Comparison of ENCODE assay signal across 9 mouse cellular contexts in genomic region chr5:27680476-27680875, GRCm38 (mm10).
DNase-seq lines count a peak whose midpoint lies in the region; ATAC-seq lines count a peak whose summit lies in the region.
"Had no signal": no experiment of that assay in that cellular context is flagged by ENCODE, and none has a peak within 500 bp of the region (broad histone marks: within the 10 kb centered on the region; RNA-seq: fewer than 3 reads in every experiment).

No protein-coding gene starts in this region.

- DNase-seq in hindbrain, embryonic 11.5 days (ENCODE audit: low spot score): peak; percentile 50
- DNase-seq in A20 (ENCODE audit: low read depth, low spot score): peak; percentile 55
- peak; percentile 62 for DNase-seq in R1 (ENCODE audit: low read depth, low spot score)
- peak; percentile 53 to 65 for DNase-seq in cerebellum, postnatal 14 days
- peak; percentile 38 to 39 for DNase-seq in kidney, postnatal 25 days
- DNase-seq in retina, adult 2 months (ENCODE audit: low read depth, low spot score): peak; percentile 13
- DNase-seq in frontal cortex, postnatal 36 days (ENCODE audit: low spot score in 2 of 2): no peak

- H3K27ac ChIP-seq in hindbrain, embryonic 11.5 days (ENCODE audit: low read depth, low read length): no peak overlapping the region
- no peak overlapping the region for H3K27ac ChIP-seq in hindbrain, embryonic 16.5 days (ENCODE audit: low read depth, low read length)
- H3K27ac ChIP-seq: embryonic facial prominence, embryonic 13.5 days had no signal

- no peak overlapping the region for H3K4me2 ChIP-seq in hindbrain, embryonic 11.5 days (replicated peaks; ENCODE audit: low read depth, low read length)
- no peak overlapping the region for H3K4me2 ChIP-seq in hindbrain, embryonic 16.5 days (ENCODE audit: low read length)
- H3K4me2 ChIP-seq: embryonic facial prominence, embryonic 13.5 days had no signal

- H3K4me3 ChIP-seq in hindbrain, embryonic 11.5 days (ENCODE audit: low read depth, low read length): no peak overlapping the region
- H3K4me3 ChIP-seq in hindbrain, embryonic 16.5 days (ENCODE audit: low read length): no peak overlapping the region
- H3K4me3 ChIP-seq: embryonic facial prominence, embryonic 13.5 days had no signal

- no peak overlapping the region for H3K9ac ChIP-seq in hindbrain, embryonic 11.5 days (ENCODE audit: low read depth, low read length)
- no peak overlapping the region for H3K9ac ChIP-seq in hindbrain, embryonic 16.5 days (ENCODE audit: low read depth, low read length)
- H3K9ac ChIP-seq: embryonic facial prominence, embryonic 13.5 days had no signal

- no peaks in the 10 kb centered on the region for H3K36me3 ChIP-seq in hindbrain, embryonic 11.5 days (ENCODE audit: control insufficient read depth, insufficient read depth, low read length)
- H3K36me3 ChIP-seq in hindbrain, embryonic 16.5 days (ENCODE audit: control insufficient read depth, insufficient read depth, low read length): peaks cover 4% of the 10 kb centered on the region; the same call in 1 of the 2 replicates
- H3K36me3 ChIP-seq: embryonic facial prominence, embryonic 13.5 days had no signal

- H3K9me3 ChIP-seq in hindbrain, embryonic 11.5 days (ENCODE audit: control insufficient read depth, low read length): no peaks in the 10 kb centered on the region
- H3K9me3 ChIP-seq in hindbrain, embryonic 16.5 days (ENCODE audit: control insufficient read depth, low read length): no peaks in the 10 kb centered on the region
- H3K9me3 ChIP-seq: embryonic facial prominence, embryonic 13.5 days had no signal

- 37% methylated on average over 5 of the region's 5 CpGs for WGBS in hindbrain, embryonic 11.5 days
- WGBS in hindbrain, embryonic 16.5 days: 45% methylated on average over 5 of the region's 5 CpGs

- H3K4me1 ChIP-seq in hindbrain, embryonic 11.5 days (replicated peaks; ENCODE audit: control insufficient read depth, insufficient read depth, low read length): no peaks in the 10 kb centered on the region
- no peaks in the 10 kb centered on the region for H3K4me1 ChIP-seq in hindbrain, embryonic 16.5 days (ENCODE audit: control insufficient read depth, insufficient read depth, low read depth, low read length)
- H3K4me1 ChIP-seq: embryonic facial prominence, embryonic 13.5 days had no signal

- no peaks in the 10 kb centered on the region for H3K27me3 ChIP-seq in hindbrain, embryonic 11.5 days (ENCODE audit: control insufficient read depth, insufficient read depth, low read length)
- no peaks in the 10 kb centered on the region for H3K27me3 ChIP-seq in hindbrain, embryonic 16.5 days (replicated peaks; ENCODE audit: control insufficient read depth, insufficient read depth, low read length)
- H3K27me3 ChIP-seq: embryonic facial prominence, embryonic 13.5 days had no signal

- no peak for ATAC-seq in hindbrain, embryonic 11.5 days (ENCODE audit: low FRiP score)
- ATAC-seq in hindbrain, embryonic 16.5 days: no peak

Comparison
In these comparisons a context has a peak if more than half of its experiments do, and no peak if none do; other contexts are left out.
1. DNase-seq: peak in hindbrain, embryonic 11.5 days (single experiment), A20 (single experiment), R1 (single experiment), cerebellum, postnatal 14 days (2 of 2), kidney, postnatal 25 days (2 of 2) and retina, adult 2 months (single experiment); none in frontal cortex, postnatal 36 days (0 of 2).